Mouse (Mus musculus) B cell, adult 2 months (primary cell): Measurements from ENCODE around the gene Prdm8.

Experiments used
- DNase-seq, 2 experiments: peaks; one replicate each; pipeline ENCODE4 v3.0.0; 2022

The Prdm8 gene

DNA sequence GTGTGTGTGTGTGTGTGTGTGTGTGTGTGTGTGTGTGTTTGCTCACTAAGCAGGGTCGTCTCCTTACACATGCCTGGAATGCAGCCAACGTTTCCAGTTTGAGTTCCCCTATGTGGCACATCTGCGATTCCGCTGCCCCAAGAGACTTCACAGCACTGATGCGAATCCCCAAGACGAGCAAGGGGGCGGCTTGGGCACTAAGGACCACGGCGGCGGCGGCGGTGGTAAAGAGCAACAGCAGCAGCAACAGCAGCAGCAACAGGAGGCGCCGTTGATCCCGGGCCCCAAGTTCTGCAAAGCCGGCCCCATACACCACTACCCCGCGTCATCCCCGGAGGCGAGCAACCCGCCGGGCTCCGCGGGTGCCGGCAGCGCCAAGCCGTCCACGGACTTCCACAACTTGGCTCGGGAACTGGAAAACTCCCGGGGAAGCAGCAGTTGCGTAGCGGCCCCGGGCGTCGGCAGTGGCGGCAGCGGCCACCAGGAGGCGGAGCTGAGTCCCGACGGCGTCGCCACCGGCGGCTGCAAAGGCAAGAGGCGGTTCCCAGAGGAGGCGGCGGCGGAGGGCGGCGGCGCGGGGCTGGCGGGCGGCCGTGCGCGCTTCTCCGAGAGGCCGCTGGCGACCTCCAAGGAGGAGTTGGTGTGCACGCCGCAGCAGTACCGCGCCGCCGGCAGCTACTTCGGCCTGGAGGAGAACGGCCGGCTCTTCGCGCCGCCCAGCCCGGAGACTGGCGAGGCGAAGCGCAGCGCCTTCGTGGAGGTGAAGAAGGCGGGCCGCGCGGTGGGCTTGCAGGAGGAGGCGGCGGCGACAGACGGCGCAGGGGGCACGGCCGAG, 18.2 kb downstream of the Prdm8 start:
- peak; percentile 83 to 85 for DNase-seq

DNA sequence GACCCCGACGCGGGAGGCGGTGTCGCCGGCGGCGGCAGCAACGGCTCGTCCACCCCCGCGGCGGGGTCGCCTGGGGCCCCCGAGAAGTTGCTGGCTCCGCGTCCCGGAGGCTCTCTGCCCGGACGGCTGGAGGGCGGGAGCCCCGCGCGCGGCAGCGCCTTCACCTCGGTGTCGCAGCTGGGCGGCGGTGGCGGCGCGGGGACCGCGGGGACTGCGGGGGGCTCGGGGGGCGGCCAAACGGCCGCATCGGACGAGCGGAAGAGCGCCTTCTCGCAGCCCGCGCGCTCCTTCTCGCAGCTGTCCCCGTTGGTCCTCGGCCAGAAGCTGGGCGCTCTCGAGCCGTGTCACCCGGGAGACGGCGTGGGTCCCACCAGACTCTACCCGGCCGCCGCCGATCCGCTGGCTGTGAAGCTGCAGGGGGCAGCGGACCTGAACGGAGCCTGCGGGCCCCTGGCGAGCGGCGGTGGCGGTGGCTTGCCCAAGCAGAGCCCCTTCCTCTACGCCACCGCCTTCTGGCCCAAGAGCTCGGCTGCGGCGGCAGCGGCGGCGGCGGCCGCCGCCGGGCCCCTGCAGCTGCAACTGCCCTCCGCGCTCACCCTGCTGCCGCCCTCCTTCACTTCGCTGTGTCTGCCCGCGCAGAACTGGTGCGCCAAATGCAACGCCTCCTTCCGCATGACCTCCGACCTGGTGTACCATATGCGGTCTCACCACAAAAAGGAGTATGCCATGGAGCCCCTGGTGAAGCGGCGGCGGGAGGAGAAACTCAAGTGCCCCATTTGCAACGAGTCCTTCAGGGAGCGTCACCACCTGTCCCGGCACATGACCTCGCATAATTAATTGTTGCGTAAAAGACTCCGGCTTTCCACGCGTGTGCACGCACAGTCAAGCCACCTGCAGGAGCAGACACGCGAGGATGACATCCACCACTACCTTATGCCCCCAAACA, 19.1 kb downstream of the Prdm8 start:
- peak; percentile 44 to 50 for DNase-seq

DNA sequence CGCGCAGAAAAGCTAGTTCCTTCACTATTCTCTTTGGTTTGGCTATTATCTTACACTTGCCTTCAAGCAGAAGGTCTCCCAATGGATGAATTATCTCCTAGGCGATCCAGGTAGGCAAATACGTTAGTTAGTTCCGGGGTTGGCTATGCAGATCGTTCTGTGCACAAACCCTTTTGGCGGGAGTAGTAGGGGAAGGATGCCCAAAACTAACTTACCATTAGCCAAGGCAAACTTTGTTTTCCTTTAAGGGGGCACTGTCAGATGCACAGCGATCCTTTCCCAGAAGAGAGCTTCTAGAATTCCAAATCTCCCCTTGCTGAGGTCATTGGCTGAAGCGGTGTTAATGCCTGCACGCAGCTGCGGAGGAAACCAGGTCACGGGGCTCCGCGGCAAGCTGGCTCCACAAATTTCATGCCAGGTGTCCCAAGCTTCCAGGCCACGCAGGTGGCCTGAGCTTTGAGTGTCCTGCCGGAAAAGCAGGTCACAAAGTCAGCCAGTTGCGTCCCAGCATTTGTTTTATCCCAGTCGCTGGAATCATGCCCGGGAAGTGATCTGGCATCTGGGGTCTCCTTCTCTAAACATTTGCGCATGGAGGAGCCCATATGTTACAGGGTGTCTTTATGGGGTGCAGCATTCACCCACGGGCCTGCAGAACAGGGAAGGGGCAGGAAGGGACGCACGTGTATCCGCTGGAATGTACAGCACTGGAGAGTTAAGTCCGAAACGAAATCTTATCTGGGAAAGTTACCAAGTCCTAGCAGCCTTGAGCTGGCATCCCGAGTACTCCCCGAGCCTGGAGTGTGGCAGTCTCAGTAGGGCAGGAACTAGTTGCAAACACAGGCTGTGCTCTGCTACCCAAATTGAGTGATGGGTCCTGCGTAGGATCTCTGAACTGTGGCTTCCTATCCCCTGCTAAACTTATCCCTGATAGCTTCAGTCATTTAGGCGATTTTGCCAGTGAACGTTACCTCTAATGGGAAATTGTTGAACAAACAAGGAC, 22.5 kb downstream of the Prdm8 start:
- DNase-seq = peak in 1 of 2 experiments; percentile 6

DNA sequence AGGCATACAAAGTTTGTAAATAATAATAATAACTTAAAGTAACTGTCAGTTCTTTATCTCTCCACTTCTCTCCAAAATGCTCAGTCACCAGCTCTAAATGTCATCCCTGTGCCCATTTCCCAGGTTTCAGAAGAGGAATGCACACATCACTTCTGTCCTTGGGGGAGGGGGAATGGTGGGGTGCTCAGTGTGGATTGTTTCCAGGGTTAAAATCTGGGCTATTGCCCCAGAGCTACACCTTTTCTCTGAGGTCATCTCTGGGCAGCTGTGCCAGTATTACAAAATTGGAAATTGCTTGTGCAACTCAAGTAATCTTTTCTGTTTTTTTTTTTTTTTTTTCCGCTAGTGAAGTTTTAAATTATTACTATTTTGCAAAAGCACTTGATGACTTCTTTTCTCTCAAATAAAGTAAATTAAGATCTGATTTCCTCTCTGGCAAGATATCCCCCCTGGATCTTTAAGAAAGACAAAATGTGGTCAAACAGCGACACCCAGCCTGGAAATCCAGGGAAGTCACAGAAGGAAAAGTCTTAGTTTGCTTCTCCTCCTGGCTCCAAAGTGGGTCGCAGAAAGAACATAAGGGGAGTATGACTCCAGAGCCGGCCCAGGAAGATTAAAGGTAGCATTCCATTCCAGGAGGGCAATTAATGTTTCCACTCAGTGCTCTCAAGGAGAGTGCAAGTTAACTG, 25.4 kb downstream of the Prdm8 start:
- no peak for DNase-seq

DNA sequence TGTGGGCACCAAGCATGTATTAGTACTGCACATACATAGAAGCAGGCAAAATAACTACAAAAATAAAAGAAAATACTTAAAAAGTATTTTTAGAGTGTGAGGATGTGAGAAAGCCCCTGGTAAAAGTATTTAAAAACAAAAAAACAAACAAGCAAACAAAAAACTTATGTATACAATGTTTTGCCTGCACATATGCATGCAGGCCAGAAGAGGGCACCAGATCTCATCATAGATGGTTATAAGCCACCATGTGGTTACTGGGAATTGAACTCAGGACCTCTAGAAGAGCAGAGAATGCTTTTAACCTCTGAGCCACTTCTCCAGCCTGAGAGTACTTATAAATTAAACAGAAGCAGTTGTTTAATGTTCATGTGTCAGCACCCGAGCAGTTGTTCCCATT, 28.0 kb downstream of the Prdm8 start:
- no peak for DNase-seq

DNA sequence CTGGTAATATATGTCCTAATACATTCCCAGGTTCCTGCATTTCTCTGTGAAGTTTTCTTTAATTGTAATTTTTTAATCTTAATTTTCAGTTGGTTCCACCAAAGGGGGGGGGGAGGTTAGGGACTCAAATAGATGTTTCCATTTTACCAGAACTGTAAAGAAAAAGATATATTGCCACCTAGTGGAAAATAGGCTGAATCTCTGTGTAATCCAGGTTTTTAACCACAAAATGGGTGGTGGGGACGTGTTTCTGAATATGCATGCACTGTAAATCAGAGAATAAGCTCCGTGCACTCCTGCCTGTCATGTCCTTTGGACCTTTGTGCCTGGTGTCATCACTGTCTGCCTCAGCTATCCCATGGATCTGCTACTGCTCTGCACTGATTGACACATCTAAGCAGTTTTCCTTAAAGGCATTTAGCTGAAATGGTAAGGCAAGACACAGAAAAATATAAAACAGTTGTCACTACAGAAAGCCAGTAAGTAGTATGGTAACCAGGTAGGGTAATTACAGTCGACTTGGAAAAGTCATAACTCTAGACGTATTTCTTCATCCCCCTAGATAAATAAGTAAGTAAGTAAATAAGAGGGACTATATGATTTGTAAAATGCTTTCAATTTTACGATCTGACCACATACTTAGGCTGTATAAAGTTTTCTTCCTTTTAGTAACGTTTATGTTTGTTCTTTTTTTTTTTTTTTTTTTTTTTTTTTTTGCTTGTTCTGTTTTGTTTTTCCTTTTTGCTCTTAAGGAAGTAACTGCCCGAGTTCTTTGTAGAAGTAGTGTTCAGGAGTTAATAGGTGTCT, 31.6 kb downstream of the Prdm8 start:
- no peak for DNase-seq

DNA sequence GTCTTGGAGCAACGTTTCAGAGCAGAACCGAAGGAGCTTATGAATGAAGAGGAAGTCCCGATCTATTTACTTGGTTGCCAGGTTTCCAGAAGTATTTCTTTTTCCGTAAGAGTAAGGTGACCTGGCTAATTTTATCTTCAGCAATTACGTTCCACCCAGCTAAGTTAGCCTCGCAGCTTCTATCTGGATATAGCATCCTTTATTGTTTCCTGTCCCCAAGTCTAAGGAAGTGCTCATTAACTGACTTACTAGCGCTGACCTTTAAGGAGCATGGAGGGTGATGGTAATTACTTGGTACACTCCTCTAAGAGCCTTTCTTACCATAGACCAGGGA, 32.2 kb downstream of the Prdm8 start:
- DNase-seq = no peak

DNA sequence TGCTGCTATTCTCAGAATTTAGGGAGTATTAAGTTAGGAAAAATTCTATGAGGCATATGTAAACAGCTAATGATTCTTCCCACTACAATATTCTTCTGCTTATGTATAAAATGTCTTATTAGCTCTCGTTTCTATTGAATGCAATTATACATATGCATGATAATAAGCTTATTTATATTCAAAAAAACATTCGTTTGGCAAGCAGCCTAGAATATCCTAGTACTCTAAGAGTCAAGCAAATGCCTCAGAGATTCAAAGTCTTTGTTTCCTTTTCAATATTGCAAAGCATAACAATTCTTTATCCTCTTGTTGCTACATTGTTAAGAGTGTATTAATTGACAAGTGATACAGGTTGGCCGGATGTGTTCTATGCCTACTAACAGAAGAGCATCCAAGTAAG, 34.6 kb downstream of the Prdm8 start:
- DNase-seq = no peak

DNA sequence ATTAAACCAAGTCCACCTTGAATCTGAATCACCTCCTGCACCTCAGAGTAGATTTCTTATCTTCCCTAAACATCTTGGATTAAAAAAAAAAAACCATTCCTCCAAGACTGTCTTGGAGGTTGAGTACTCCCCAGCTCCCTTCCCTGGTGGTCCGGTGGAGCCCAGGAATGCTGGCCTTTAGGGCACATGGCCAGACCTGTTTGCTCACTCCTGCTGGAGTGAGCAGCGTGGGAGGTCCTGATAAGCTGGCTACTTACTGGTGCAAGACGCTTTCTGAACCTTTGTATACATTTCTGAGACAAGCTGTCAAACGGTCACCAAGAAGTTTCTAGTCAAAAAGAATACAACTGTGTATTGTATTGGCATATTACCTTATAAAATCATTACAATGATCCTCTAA, 36.0 kb downstream of the Prdm8 start:
- no peak for DNase-seq

DNA sequence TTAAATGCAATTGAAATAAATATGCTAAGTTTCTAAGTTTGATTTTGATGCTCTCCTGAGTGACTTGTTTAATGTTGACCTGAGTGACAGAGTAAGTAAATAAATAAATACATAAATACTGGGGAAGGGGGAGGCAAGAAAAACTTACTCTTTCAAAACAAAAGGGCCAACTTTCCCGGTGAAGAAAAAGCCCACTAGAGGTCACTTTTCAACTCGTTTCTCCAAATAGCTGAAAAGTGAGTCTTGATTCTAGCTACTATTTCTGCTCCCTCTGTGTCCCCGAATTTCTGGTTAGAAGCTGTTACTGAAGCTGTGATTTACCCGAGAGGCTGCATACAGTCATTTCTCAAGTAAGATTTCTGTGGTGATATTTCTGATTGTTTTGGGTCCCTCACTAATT, 45.5 kb downstream of the Prdm8 start:
- DNase-seq = no peak

DNA sequence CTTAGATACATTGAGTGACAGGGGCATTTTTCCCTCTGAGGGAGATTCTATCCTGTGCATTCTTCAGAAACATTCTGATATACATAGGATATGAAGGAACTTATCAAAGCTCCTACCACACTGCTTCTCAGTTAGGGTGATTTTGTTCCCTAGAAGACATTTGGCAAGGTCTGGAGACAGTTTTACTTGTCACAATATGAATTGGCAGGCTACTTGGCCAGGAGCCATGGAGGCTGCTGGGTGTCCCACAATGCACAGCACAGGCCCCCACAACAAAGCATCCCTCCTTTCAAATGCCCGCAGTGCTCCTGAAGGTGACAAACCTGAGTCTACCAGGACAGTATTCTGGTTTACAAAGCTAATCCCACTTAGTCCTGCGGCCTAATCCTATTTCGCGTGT, 55.0 kb downstream of the Prdm8 start:
- DNase-seq = no peak

DNA sequence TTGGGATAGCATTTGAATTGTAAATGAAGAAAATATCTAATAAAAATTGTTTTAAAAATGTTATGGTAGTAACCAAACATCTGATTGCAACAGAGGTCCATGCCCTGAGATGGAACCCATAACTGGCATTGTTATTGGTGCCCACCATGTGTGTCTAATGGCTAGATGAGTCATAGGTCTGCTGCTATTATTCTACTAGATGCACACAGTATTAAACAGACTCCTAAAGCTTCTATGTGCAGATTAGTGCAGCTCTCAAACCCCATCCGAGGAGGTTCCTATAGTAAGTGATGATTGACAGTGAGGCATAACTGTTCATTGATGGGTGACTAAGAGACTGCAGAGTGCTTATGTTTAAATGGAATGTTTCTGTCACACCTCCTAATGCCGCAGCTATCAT, 59.7 kb downstream of the Prdm8 start:
- DNase-seq = no peak

DNA sequence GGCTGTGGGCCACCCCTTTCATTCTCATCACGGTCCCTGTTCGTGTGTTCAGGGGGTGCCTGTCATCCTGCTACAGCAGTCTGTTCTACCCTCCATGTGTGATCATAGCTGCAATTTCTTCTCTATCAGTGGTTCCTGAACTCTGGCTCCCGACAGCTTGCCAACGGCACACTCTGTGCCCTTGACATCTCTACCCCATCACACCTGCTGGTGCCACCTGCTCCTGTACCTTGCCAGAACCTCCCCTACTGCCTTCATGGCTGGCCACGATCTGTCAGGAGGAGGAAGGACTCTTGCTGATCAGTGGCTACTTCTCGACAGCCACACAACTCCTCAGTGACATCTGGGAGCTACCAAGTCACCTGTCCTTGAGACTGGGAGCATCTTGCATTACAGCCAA, 62.5 kb downstream of the Prdm8 start:
- DNase-seq = no peak

DNA sequence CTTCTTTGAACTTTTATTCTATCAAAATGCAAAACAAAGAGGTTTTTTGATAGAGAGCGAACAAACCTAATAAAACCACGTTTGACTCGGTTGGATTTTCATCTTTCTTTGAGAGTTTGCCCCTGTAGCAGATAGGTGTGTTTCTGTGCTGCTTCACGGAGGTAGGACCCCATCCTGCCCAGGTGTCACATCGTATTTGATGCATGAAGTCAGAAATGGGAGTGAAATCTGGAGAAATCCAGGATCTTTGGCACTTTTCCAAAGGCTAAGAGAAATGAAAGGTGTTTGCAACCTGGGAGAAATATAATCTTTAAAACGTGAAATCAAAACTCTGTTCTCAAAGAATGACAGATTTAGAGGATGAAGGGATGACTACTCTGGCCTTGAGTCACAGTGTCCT, 71.5 kb downstream of the Prdm8 start:
- no peak for DNase-seq
